Mouse (Mus musculus): Measurements from ENCODE around the gene Uspl1.

Uspl1 gene

DNA sequence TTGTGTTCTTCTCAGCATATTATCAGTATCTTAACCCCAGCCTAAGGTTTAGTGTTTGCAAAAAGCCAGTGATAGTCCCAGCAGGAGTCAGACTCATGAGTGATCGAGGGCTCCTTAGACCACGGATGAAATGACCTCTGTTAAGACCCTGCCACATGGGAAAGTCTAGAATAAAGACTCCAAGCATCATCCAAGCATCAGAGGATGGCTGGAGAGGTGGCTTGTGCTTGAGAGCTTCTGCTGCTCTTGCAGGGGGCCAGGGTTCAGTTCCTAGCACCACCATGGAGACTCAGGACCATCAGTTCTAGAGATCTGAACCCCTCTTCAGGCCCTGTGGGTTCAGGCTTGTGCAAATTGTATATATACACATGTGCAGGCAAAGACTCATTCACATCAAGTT lies 16.1 kb upstream of the Uspl1 start:
- DNase-seq (ENCODE audit: low spot score) = no peak

DNA sequence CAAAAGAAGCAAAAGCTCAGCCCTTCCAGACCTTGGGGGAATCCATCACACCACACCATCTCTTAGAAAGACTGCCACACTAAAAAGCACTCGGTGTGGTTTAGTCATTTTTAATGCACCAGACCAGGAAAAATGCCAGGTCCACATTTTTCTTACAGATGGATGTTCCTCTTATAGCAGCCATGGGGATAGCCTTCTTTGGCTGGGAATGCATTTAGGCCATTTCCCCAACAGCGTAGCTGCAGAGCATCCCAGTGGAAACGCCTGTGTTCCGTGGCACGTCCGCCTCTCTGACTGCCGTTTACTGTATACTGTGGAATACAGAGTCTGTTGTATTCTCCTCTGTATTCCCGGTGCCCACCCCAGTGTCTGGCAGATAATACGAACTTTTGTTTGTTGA lies 15.3 kb upstream of the Uspl1 start:
- DNase-seq (ENCODE audit: low spot score) = peak; percentile 27

DNA sequence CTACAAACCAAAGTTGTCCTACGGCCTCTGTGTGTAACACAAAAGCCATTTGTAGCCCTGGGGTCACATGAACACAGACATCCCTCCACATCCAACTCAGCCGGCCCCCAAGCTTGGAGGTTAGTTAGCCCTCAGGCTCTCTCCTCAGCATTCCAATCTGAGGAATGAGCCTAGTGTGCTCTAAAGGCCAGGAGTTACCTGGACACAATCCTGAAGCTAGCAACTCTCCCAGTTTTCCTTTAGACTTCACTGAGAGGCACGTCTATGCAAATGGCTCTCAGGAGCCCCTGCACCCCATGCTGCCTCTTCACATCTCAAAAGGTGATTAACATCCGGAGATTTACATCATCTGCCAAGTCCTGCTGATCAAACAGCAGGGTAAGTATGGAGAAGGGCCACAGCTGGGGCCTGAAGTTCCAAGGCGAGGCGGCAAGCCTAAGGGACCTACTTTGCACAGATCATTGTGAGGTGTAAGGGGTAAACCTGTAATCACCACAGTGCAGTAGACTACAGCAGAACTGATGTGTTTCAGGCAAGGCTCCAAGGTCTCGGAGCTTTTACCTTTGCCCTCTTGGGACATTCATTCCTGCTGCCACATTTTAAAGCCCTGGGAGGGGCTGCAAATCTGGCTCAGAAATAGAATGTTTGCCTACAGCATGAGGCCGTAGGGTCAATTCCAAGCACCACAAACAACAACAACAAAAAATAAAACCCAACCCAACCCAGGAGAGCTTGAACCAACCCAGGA lies 13.1 kb upstream of the Uspl1 start:
- DNase-seq (ENCODE audit: low spot score) = no peak

DNA sequence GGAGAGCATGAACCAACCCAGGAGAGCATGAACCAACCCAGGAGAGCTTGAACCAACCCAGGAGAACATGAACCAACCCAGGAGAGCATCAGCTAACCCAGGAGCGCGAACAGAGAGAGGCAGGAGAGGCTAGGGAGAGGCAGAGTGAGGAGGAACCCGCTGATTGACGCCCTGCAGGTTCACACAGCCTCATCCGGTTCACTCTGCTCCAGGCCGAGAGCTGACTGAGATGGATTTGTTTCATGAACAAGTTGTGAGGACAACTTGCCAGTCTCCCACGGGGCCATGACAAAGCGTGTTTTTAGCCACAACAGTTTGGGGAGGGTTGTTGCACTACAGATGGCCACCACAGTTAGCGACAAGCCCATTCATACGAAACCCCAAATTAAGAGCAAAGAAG lies 11.9 kb upstream of the Uspl1 start:
- DNase-seq (ENCODE audit: low spot score) = no peak

DNA sequence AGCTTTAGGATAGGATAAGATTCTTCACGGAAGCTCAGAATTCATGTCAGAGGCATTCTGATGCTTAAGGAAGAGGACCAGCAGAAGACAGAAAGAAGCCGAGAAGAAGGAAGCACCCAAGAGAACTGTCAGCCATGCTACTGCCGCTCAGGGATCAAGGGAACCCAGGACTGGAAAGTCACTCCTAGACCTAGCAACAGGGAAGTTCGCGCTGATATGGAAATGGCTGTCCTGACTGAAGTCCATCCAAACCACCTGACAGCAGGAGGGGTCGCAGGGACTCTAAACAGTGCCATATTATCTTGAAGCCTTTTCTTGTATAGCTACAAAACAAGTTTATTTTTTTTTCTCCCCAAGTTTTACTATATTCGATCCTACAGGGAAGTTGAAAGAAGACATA lies 9.6 kb upstream of the Uspl1 start:
- DNase-seq (ENCODE audit: low spot score) = no peak

DNA sequence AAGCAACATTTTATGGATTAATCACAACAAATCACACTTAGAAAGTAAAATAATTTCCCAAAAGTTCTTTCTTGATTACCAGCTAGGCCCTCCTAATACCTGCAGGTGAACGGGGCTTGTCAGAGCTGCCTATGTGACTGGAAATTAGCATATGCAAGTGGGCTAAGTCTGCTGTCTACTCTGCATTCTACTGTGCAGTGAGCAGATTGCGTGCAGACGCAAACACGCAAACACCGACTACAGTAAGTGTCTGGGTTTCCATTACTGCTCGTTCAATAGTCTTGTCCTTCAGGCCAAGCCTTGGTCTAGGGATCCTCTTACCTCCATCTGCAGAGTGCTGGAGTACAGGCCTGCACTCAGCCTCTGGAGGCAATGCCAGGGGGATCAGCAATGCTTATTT lies 8.4 kb upstream of the Uspl1 start:
- no peak for DNase-seq (ENCODE audit: low spot score)

DNA sequence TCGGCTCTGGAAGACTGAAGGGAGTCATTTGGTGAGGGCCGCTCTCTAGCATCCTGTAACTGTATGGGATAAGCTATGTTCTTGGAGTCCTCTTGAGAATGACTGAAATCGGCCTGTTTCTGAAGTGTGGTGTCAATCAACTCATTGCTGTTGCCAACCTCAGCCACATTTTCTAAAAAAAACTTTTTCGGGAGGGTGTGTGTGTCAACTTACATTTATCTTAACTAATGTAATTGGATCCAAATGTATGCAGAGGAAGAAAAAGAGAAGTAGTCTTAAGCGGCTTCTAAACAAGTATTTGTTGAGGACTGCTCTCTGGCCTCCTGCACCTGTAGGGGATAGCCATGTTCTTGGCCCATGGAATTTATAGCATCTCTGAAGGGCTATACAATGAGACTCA lies 6.1 kb upstream of the Uspl1 start:
- DNase-seq (ENCODE audit: low spot score) = no peak

DNA sequence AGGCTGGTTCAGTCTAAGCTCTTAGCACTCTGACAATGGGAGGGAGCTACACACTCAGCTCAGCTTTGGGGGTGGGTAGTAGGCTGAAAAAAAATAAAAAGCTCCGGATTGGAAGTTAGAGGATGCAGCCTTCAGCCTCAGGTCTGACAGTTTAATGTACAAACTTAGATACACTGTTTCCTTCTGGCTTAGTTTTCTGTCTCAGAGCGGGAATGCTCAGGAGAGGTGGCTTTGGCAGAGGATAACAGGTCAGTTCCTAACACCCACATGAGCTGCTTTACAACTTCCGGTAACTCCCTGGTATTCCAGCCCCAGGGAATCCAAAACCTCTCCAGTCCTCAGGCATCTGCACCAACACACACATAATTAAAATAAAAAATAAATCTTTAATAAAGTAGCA lies 4.3 kb upstream of the Uspl1 start:
- no peak for DNase-seq (ENCODE audit: low spot score)

DNA sequence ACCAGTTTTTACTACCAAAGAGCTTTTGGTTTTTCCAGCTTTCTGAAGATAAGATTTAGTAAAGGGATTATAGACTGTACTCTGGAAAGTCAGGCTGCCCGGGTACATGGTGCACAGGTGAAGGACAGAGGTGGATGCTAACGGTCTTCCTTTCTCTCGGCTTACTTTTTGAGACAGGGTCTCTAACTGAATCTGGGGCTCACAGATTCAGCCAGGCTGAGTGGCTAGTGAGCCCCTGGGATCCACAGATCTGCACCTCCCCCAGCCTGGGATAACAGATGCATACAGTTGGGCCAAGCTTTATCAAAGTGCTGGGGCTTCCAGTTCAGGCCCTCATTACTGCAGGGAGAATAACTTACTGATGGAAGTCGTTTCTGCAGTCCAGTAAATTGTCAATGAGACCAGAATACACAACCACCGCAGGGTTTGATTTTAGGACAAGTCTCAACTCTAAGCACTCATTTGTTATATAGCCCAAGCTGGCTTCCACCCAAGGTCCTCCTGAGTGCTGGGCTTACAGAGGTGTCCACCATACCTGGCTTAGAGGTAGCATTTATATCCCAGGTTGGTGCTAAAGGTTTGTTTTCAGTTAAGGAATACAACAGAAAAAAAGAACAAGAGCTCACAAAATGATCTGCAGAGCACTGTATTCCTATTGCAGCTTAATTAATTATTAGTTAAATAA lies 1.8 kb upstream of the Uspl1 start:
- no peak for DNase-seq (ENCODE audit: low spot score)

DNA sequence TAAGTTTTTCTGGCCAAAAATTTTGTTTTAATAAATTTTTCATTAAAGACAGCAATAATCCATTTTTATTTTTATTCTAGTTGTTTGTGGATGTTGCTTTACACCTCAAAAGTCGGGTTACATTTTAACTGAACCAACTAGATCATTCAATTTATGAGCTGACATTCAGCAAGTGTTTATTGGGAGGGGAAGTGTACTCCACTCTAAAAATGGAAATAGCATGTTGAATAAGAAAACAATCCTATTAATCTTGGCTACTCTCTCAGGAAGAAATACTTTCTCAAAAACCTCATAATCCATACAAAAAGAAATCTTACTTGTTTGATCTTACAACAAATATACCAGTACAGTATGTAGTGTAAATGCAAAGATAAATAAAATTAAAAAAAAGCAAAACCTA lies 1.0 kb upstream of the Uspl1 start:
- DNase-seq (ENCODE audit: low spot score) = no peak

DNA sequence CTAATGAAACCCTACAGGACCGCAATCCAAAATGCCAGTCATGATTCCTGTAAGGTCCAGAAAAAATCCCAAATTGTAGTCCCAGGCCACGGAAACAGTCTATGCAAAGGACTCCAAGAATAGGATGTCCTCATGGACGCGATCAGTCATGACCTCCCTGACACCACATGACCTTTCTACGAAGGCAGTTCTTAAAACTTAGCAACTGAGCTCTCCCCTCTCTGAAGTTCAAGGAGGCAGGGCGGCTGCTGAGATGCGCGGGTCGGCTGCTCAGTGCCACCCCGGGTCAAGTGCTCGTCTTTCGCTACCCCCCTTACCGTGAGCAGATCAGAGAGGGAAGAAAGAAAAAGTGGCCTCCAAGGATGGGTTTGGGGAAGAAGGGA lies 438 bp upstream of the Uspl1 start:
- DNase-seq (ENCODE audit: low spot score) = no peak

DNA sequence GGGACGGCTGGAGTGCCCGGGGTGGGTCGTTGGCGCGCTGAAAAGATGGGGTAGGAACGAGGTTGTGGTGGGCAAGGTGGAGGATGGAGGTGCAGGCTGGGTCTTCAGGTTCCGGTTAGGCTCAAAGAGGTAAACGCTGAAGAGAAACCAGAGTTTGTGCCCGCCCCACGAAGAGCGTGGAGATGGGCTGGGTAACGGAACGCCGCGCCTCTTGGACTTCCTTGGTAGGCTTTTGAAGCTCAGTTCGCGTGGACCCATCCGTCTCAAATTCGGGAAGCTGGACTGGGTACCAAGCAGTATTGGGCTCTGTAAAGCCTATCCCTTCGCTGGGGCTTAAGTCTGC lies 665 bp downstream of the Uspl1 start:
- DNase-seq (ENCODE audit: low spot score) = no peak

DNA sequence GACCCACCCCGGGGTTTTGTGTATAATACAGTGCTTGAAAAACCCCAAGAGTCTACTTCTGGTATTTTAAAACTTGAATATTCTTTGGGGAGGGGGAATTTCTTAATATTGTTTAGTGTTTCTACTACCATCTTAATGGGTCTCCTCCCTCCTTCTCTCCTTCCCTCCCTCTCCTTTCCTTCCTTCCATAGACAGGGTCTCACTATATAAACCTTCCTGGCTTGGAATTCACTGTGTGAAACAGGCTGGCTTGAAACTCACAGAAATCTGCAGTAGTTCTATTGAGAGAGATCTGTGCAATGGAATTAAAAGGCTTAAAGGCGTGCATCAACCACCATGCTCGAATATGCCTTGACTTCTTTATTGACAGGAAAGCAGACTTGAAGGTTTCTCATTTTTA lies 1.7 kb downstream of the Uspl1 start:
- no peak for DNase-seq (ENCODE audit: low spot score)

DNA sequence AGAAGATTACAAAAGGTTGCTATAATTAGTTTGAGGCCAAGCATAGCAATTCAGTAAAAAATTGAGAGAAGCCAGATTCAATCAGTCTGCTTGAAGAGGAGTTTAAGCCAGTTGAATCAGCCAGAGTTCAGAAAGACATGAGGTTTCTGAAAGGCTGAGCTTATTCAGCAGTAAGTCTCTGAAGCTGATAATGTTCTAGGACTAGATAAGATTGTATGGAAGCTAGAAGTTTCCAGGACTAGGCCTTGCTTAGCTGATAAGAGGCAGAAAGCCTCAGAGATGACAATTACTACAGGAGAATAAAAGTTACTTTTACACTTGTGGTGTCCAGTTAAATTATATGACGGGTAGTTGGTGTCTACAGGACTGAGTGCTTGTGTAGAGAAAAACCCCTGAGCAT lies 6.0 kb downstream of the Uspl1 start:
- DNase-seq (ENCODE audit: low spot score) = no peak

DNA sequence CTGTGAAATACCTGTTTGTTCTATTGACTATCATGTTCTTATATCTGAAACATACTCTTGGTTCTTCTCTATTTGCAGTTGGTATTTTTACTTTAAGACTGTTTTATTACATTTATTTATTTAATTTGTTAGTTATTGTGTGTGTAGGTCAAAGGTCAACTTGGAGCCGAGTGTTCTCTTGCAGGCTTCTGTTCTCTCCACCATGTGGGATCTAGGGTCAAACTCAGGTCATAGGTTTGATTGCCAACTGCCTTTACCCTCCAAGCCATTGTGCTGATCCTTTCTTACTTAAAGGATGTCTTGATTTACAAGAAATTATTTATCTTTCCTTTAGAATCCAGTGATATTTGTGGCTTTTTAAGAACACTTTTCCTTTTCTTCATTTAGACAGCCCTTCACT lies 12.5 kb downstream of the Uspl1 start:
- no peak for DNase-seq (ENCODE audit: low spot score)

DNA sequence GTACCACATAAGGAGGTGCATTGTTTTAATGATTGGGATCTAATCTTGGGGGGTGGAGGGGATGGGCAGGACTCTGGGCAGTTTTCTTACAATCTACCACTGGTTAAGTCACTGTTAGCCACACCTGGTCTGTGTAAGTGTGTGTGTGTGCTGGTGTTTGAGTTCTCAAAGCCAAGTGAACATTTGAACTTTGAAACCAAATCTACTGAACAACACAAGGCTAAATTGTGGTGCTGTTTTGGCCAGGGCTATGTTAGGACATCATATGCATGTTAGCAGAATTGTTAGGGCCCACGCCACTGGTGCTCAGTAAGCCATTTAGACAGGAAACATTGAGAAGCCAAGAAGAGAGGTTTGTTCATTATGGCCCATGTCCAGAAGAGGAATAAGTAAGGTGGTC lies 14.6 kb downstream of the Uspl1 start:
- DNase-seq (ENCODE audit: low spot score) = no peak

DNA sequence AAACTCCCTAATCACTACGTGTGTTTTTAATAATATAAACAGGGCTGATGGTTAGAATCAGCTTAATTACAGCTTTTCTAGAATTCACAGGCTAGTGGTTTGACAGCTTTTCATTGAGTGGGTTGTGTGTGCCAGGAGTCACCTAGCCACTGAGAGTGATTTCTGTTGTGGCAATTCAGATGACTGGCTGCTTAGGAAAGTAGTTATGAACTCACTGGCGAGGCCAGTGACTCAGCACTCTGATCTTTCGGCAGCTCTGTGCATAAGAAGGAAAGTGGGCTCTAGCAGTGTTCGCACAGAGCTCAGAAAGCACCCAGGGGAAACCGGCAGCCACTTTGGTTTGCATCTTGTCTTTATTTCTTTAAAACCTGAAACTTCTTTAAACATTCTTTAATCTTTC lies 18.8 kb downstream of the Uspl1 start:
- DNase-seq (ENCODE audit: low spot score) = no peak

DNA sequence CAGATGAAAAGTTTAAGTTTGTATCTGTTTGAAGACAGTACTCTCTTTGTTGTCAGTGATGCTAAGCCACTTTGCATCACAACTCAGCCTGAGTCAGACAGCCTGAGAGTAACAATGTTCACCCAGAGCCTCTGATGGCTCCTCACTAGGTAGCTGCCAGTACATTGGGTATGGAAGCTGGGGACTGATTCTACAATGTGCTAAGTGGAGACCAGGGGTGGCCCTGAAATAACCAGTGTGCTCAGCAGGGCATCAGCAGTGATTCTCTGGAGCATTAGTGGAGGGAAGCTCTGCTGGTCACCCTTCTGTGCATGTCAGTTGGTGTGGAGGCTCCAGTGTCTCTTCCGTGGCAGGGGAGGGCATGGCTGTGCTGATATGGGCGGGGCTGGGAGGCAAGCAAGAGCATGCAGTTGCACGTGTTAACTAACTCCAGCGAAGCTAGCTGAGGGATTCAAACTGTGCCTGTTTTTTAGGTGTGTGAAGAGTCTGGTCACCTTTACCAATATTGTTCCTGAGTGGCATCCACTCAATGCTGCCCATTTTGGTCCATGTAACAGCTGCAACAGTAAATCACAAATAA lies 19.7 kb downstream of the Uspl1 start:
- no peak for DNase-seq (ENCODE audit: low spot score)

DNA sequence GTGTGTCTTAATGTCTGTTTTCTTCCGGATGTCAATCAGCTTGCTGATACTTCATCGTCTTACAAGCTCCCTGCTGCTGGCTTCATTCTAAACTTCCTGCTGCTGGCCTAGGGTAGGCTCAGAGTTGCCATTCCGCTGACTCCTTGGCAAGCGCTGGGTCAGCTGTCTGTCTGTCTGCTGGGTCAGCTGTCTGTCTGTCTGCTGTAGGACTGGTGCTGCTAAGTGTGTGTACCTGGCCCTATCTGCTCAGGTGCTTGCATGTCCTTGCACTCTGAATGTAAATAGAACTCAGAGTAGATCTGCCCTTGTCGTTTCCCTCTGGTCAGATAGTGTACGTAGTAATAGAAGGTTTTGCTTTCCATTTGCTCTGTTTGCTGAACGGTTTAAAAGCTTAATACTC lies 20.7 kb downstream of the Uspl1 start:
- no peak for DNase-seq (ENCODE audit: low spot score)

DNA sequence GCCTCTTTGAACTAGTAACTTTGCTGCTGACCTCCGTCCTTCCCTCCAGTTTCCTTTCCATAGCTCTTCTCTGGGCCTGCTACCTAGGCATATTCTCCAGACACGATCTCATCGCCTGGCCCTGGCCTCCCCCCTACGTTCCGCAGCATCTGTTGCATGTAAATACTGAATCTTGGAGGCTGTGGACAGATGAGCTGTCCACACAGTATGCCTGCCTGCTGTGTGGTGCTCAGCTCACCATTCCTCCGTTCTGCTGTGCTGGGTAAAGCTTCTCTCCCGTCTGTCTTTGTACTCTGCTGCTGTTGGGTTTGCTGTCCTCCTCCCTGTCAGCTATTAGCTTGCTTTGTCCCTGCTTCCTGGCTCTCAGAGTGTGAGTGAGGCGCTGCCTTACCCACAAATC lies 21.1 kb downstream of the Uspl1 start:
- DNase-seq (ENCODE audit: low spot score) = no peak

DNA sequence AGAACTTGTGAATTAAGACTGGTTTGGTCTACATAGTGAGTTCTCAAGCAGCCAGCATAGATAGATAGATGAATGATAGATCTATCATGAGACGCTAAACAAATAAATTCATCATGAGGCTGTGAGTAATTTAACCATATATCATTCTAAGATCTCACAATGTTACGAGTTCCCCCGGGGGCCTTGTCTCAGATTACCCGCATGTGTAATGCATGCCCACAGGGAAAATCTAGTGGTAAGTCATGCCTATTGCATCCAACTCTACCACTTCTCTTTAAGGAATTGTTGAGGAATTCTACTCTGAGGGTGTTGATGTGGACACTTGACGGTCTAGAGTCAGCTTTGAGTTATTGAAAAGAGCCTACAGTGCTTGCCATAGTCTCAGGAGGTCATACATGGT lies 22.1 kb downstream of the Uspl1 start:
- DNase-seq (ENCODE audit: low spot score) = no peak

DNA sequence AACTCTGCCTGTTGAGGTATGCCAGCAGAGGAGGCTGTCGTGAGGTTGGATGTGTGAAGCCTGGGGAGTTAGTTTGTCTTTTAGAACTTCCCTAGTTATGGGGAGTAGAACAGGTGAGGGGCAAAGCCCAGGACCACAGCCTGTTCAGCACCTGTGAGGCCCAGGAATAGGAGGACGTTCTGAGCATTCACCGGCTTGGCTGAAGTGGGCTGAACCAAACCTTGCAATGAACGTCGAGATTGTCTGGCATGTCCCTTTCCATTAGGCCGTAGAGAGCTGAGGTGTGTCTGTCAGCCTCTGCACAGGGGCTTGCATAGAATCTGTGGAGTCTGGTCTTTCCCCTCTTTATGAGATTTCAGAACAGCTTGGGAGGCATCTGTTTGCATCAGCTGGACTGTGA lies 23.5 kb downstream of the Uspl1 start:
- no peak for DNase-seq (ENCODE audit: low spot score)

DNA sequence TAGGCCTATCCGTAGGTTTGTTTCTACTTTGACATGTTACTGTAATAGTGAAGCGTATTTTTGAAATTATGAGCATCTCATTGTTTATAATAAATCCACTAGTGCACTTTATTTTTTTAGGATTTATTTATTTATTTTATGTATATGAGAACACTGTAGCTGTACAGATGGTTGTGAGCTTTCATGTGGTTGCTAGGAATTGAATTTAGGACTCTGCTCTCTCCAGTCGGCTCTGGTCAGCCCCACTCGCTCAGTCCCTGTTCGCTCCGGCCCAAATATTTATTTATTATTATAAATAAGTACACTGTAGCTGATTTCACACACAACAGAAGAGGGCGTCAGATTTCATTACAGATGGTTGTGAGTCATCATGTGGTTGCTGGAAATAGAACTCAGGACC lies 24.6 kb downstream of the Uspl1 start:
- DNase-seq (ENCODE audit: low spot score) = no peak

DNA sequence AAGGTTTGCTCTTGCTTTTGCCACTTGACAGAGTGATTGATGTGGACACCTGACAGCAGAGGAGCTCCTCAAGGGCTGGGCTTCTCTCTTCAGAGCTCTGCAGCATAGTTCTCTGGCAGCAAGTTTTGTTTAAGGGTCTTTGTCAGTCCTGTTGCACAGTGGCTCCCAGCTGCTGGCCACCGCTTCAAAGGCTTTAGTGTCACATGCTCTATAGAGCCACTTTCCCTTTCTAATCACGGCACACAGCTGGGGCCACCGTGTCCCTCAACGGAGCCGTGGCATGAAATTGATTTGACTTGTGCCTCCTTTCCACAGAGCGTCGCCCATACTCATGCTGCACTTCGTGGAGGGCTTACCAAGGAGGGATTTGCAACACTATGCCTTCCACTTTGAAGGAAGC lies 25.2 kb downstream of the Uspl1 start:
- DNase-seq (ENCODE audit: low spot score) = no peak
